Mouse (Mus musculus) ES-CJ7 (cell line): ENCODE data around the gene Drd2.

Experiments
- DNase-seq: peaks from one replicate; pipeline ENCODE4 v3.0.0; 2011; ENCODE audit warnings: low read depth, low spot score

Drd2 gene

DNA sequence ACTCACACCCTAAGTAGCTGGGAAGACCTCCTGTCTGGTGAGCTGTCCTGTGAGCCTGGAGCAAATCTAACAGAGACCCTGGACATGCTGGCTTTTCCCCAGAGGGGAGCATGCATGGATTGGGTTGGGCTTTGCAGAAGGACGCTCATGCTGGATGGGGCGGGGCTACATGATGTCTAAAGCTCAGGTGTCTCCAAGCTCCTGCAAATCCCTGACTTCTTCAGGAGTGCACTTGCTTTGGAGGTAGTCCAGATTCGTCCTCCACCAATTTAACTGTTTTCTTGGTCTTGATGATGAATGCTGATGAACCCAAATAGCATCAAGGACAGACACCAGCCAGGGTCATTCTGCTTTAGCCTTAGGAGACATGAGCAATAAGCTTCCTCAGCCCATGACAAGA, 110.1 kb downstream of the Drd2 start:
- DNase-seq, result no peak

DNA sequence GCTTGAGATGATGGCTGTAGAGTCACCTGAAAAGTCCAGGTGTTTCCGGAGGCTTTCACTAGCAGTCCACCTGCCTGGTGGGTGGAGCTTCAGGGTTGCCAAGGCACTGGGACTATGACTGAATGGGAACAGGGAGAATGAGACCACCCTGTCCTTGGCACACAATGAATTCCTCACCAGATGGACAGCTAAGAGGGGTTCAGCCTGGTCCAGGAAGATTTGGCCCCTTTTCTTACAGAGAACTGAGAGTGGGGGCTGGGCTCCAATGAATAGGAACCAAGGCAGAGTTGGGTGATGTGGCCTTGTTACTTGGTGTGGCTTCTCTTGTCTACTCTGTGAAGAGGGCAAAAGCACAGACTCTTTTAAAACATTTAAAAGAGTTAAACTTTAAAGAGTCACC, 112.0 kb downstream of the Drd2 start:
- DNase-seq, result no peak

DNA sequence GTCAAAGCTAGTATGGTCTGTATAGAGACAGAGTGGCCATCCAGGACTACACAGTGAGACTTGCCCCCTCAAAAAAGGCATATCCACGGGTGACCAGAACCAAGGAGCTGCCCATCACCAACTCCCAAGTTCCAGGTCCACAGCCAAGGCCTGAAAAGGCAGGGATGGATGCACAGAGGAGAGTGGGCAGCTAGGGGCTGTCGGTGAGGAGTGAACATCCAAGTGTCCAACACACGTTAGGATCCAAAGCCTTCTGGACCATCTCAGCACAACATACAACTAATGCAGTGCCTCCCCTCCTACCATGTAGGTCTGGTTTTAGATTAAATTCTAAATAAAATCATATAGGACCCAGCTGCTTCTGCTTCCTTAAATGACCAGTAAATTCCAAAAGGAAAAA, 115.7 kb downstream of the Drd2 start:
- no peak for DNase-seq
